Mouse (Mus musculus): ENCODE data around the gene Pnpt1.

Pnpt1 gene

GRCm38 (mm10) chr11:29130385-29131355 is at the start of gene Pnpt1:
Gene Pnpt1, plus strand, starts transcription at chr11:29130744.
- H3K27me3 ChIP-seq (ENCODE audit: insufficient read depth, low read length): no peaks in the 10 kb centered on the region
- peaks cover 29% of the 10 kb centered on the region for H3K36me3 ChIP-seq (ENCODE audit: insufficient read depth, low read length)
- TF ChIP-seq POU5F1 (IDR thresholded peaks at IDR 0.05; ENCODE audit: borderline replicate concordance, low read length) (no peak), NANOG (IDR thresholded peaks at IDR 0.05; ENCODE audit: borderline replicate concordance, low read length) (no peak), CTCF (conservative IDR thresholded peaks at IDR 0.05; ENCODE audit: low read length) (no peak)
- H3K4me1 ChIP-seq (replicated peaks; ENCODE audit: low read depth, low read length): peaks cover 5% of the 10 kb centered on the region
- peak within 1 kb of the TSS; percentile 92 for H3K4me3 ChIP-seq (replicated peaks; ENCODE audit: low read length)
- H3K9me3 ChIP-seq (ENCODE audit: low read length): peaks cover 7% of the 10 kb centered on the region; the same call in 1 of the 2 replicates

- H3K4me1 ChIP-seq (replicated peaks; ENCODE audit: low read depth, low read length): no peaks in the 10 kb centered on the region
- H3K9me3 ChIP-seq (ENCODE audit: low read length): peaks cover 8% of the 10 kb centered on the region; the same call in 1 of the 2 replicates
- H3K27me3 ChIP-seq (ENCODE audit: insufficient read depth, low read length): peaks cover 3% of the 10 kb centered on the region; the same call in 1 of the 2 replicates
- no peak overlapping the region for H3K4me3 ChIP-seq (replicated peaks; ENCODE audit: low read length)
- H3K36me3 ChIP-seq (ENCODE audit: insufficient read depth, low read length): no peaks in the 10 kb centered on the region
- TF ChIP-seq POU5F1 (IDR thresholded peaks at IDR 0.05; ENCODE audit: borderline replicate concordance, low read length): no peak
- no peak for TF ChIP-seq CTCF (conservative IDR thresholded peaks at IDR 0.05; ENCODE audit: low read length)
- no peak for TF ChIP-seq NANOG (IDR thresholded peaks at IDR 0.05; ENCODE audit: borderline replicate concordance, low read length)
Observed at GRCm38 (mm10) chr11:29092403-29092802, 38.1 kb upstream of the Pnpt1 start.

GRCm38 (mm10) chr11:29098926-29099325 is 31.6 kb upstream of the Pnpt1 start:
- TF ChIP-seq NANOG (IDR thresholded peaks at IDR 0.05; ENCODE audit: borderline replicate concordance, low read length): no peak
- TF ChIP-seq CTCF (conservative IDR thresholded peaks at IDR 0.05; ENCODE audit: low read length): no peak
- TF ChIP-seq POU5F1 (IDR thresholded peaks at IDR 0.05; ENCODE audit: borderline replicate concordance, low read length): no peak
- Histone ChIP-seq H3K4me1 (replicated peaks; ENCODE audit: low read depth, low read length) (no peaks in the 10 kb centered on the region), H3K36me3 (ENCODE audit: insufficient read depth, low read length) (no peaks in the 10 kb centered on the region), H3K9me3 (ENCODE audit: low read length) (no peaks in the 10 kb centered on the region), H3K4me3 (replicated peaks; ENCODE audit: low read length) (no peak overlapping the region), H3K27me3 (ENCODE audit: insufficient read depth, low read length) (no peaks in the 10 kb centered on the region)

GRCm38 (mm10) chr11:29129862-29130384 is 621 bp upstream of the Pnpt1 start:
- Histone ChIP-seq H3K4me3 (replicated peaks; ENCODE audit: low read length) (peak overlapping the region; percentile 92), H3K27me3 (ENCODE audit: insufficient read depth, low read length) (no peaks in the 10 kb centered on the region), H3K36me3 (ENCODE audit: insufficient read depth, low read length) (peaks cover 25% of the 10 kb centered on the region)

GRCm38 (mm10) chr11:29140671-29141070 is 10.1 kb downstream of the Pnpt1 start:
- Histone ChIP-seq H3K27me3 (ENCODE audit: insufficient read depth, low read length) (no peaks in the 10 kb centered on the region), H3K4me1 (replicated peaks; ENCODE audit: low read depth, low read length) (peaks cover 2% of the 10 kb centered on the region; the same call in 1 of the 2 replicates), H3K36me3 (ENCODE audit: insufficient read depth, low read length) (peaks cover 74% of the 10 kb centered on the region), H3K4me3 (replicated peaks; ENCODE audit: low read length) (no peak overlapping the region), H3K9me3 (ENCODE audit: low read length) (no peaks in the 10 kb centered on the region)
- no peak for TF ChIP-seq POU5F1 (IDR thresholded peaks at IDR 0.05; ENCODE audit: borderline replicate concordance, low read length)
- no peak for TF ChIP-seq CTCF (conservative IDR thresholded peaks at IDR 0.05; ENCODE audit: low read length)
- TF ChIP-seq NANOG (IDR thresholded peaks at IDR 0.05; ENCODE audit: borderline replicate concordance, low read length): no peak

More at GRCm38 (mm10) chr11:29129862-29130384, 621 bp upstream of the Pnpt1 start:
- TF ChIP-seq CTCF (conservative IDR thresholded peaks at IDR 0.05; ENCODE audit: low read length) (no peak), POU5F1 (IDR thresholded peaks at IDR 0.05; ENCODE audit: borderline replicate concordance, low read length) (no peak), NANOG (IDR thresholded peaks at IDR 0.05; ENCODE audit: borderline replicate concordance, low read length) (no peak)
- Histone ChIP-seq H3K9me3 (ENCODE audit: low read length) (peaks cover 7% of the 10 kb centered on the region; the same call in 1 of the 2 replicates), H3K4me1 (replicated peaks; ENCODE audit: low read depth, low read length) (peaks cover 3% of the 10 kb centered on the region)

- Histone ChIP-seq H3K4me3 (replicated peaks; ENCODE audit: low read length) (no peak overlapping the region), H3K27me3 (ENCODE audit: insufficient read depth, low read length) (no peaks in the 10 kb centered on the region)
- TF ChIP-seq NANOG (IDR thresholded peaks at IDR 0.05; ENCODE audit: borderline replicate concordance, low read length): no peak
- TF ChIP-seq CTCF (conservative IDR thresholded peaks at IDR 0.05; ENCODE audit: low read length): no peak
- TF ChIP-seq POU5F1 (IDR thresholded peaks at IDR 0.05; ENCODE audit: borderline replicate concordance, low read length): no peak
Observed at GRCm38 (mm10) chr11:29148901-29149300, 18.4 kb downstream of the Pnpt1 start.

GRCm38 (mm10) chr11:29163569-29163968 is 33.0 kb downstream of the Pnpt1 start:
- peaks cover 51% of the 10 kb centered on the region for H3K36me3 ChIP-seq (ENCODE audit: insufficient read depth, low read length)
- no peaks in the 10 kb centered on the region for H3K27me3 ChIP-seq (ENCODE audit: insufficient read depth, low read length)
- TF ChIP-seq CTCF (conservative IDR thresholded peaks at IDR 0.05; ENCODE audit: low read length): no peak
- no peak for TF ChIP-seq POU5F1 (IDR thresholded peaks at IDR 0.05; ENCODE audit: borderline replicate concordance, low read length)
- TF ChIP-seq NANOG (IDR thresholded peaks at IDR 0.05; ENCODE audit: borderline replicate concordance, low read length): no peak
- H3K4me1 ChIP-seq (replicated peaks; ENCODE audit: low read depth, low read length): no peaks in the 10 kb centered on the region
- H3K9me3 ChIP-seq (ENCODE audit: low read length): peaks cover 38% of the 10 kb centered on the region
- H3K4me3 ChIP-seq (replicated peaks; ENCODE audit: low read length): no peak overlapping the region

More at GRCm38 (mm10) chr11:29148901-29149300, 18.4 kb downstream of the Pnpt1 start:
- peaks cover 74% of the 10 kb centered on the region for H3K36me3 ChIP-seq (ENCODE audit: insufficient read depth, low read length)
- H3K4me1 ChIP-seq (replicated peaks; ENCODE audit: low read depth, low read length): no peaks in the 10 kb centered on the region
- H3K9me3 ChIP-seq (ENCODE audit: low read length): no peaks in the 10 kb centered on the region

- H3K27me3 ChIP-seq (ENCODE audit: insufficient read depth, low read length): no peaks in the 10 kb centered on the region
- peaks cover 22% of the 10 kb centered on the region for H3K4me1 ChIP-seq (replicated peaks; ENCODE audit: low read depth, low read length)
- TF ChIP-seq POU5F1 (IDR thresholded peaks at IDR 0.05; ENCODE audit: borderline replicate concordance, low read length) (no peak), CTCF (conservative IDR thresholded peaks at IDR 0.05; ENCODE audit: low read length) (no peak), NANOG (IDR thresholded peaks at IDR 0.05; ENCODE audit: borderline replicate concordance, low read length) (no peak)
- H3K4me3 ChIP-seq (replicated peaks; ENCODE audit: low read length): peak overlapping the region; percentile 100
- peaks cover 33% of the 10 kb centered on the region for H3K9me3 ChIP-seq (ENCODE audit: low read length)
- H3K36me3 ChIP-seq (ENCODE audit: insufficient read depth, low read length): peaks cover 16% of the 10 kb centered on the region
Observed at GRCm38 (mm10) chr11:29171959-29172391, 41.4 kb downstream of the Pnpt1 start.

All from E14TG2a.4 (cell line).